8 mouse cellular contexts compared by ENCODE assay signal in genomic region chr2:77170633-77171105, GRCm38 (mm10). TPM values are rescaled to one million over a fixed set of nuclear protein-coding genes. Genes with fewer than 3 reads are reported as not detected.
DNase-seq lines count a peak whose midpoint lies in the region; ATAC-seq and TF ChIP-seq lines count a peak whose summit lies in the region.

Gene Ccdc141, minus strand, starts transcription at chr2:77170636.

- H3K27me3 ChIP-seq in thymus, adult 2 months (ENCODE audit: control insufficient read depth, insufficient read depth, low read length) = no peaks in the 10 kb centered on the region
- H3K27me3 ChIP-seq in intestine, postnatal 0 days (replicated peaks; ENCODE audit: control insufficient read depth, insufficient read depth, low read length) = no peaks in the 10 kb centered on the region
- H3K27me3 ChIP-seq in midbrain, embryonic 12.5 days = peaks cover 6% of the 10 kb centered on the region

- DNase-seq in adrenal gland, postnatal 10 days = no peak
- DNase-seq in adrenal gland, adult (ENCODE audit: inconsistent age in 2 of 2, low spot score in 1 of 2) = no peak
- DNase-seq in thymus, adult 2 months = no peak
- no peak for DNase-seq in thymus, postnatal 0 days (ENCODE audit: low spot score)
- DNase-seq in spleen, adult 12 weeks (ENCODE audit: low spot score) = no peak
- DNase-seq in cerebellum, postnatal 25 days = no peak

- TF ChIP-seq CTCF in thymus, adult 2 months (IDR thresholded peaks at IDR 0.05; ENCODE audit: borderline replicate concordance, control insufficient read depth, extremely low read depth, insufficient read depth, low read length, poor library complexity) = no peak
- no peak for TF ChIP-seq CTCF in intestine, postnatal 0 days (IDR thresholded peaks at IDR 0.05; ENCODE audit: low read depth)

- no peak for ATAC-seq in intestine, postnatal 0 days
- no peak for ATAC-seq in midbrain, embryonic 12.5 days (ENCODE audit: low FRiP score, low read depth)

- peak within 1 kb of the TSS; percentile 45 for H3K9ac ChIP-seq in intestine, postnatal 0 days (ENCODE audit: low read depth, low read length)
- peak within 1 kb of the TSS; percentile 54 for H3K9ac ChIP-seq in midbrain, embryonic 12.5 days (replicated peaks)

- TF ChIP-seq POLR2A in thymus, adult 2 months (IDR thresholded peaks at IDR 0.05; ENCODE audit: control insufficient read depth, extremely low read depth, insufficient read depth, low read length, poor library complexity) = no peak

- no peaks in the 10 kb centered on the region for H3K36me3 ChIP-seq in thymus, adult 2 months (ENCODE audit: control insufficient read depth, insufficient read depth, low read length)
- no peaks in the 10 kb centered on the region for H3K36me3 ChIP-seq in intestine, postnatal 0 days (ENCODE audit: control insufficient read depth, insufficient read depth)
- no peaks in the 10 kb centered on the region for H3K36me3 ChIP-seq in midbrain, embryonic 12.5 days

- peak within 1 kb of the TSS; percentile 90 for H3K4me2 ChIP-seq in intestine, postnatal 0 days (replicated peaks; ENCODE audit: low read depth)
- H3K4me2 ChIP-seq in midbrain, embryonic 12.5 days (replicated peaks) = peak within 1 kb of the TSS; percentile 67

- H3K4me1 ChIP-seq in thymus, adult 2 months (replicated peaks; ENCODE audit: control insufficient read depth, insufficient read depth, low read length) = peaks cover 8% of the 10 kb centered on the region
- H3K4me1 ChIP-seq in intestine, postnatal 0 days (replicated peaks; ENCODE audit: control insufficient read depth, insufficient read depth, low read length) = no peaks in the 10 kb centered on the region
- H3K4me1 ChIP-seq in midbrain, embryonic 12.5 days = peaks cover 25% of the 10 kb centered on the region

- no peak within 1 kb of the TSS; the same call in 1 of the 2 replicates for H3K27ac ChIP-seq in thymus, adult 2 months (ENCODE audit: control insufficient read depth, insufficient read depth, low read length)
- H3K27ac ChIP-seq in intestine, postnatal 0 days (ENCODE audit: low read depth, low read length) = no peak within 1 kb of the TSS
- no peak within 1 kb of the TSS; the same call in 1 of the 2 replicates for H3K27ac ChIP-seq in midbrain, embryonic 12.5 days (replicated peaks)

- H3K4me3 ChIP-seq in thymus, adult 2 months (ENCODE audit: control insufficient read depth, insufficient read depth, low read length) = peak within 1 kb of the TSS; percentile 59
- peak within 1 kb of the TSS; percentile 52 for H3K4me3 ChIP-seq in intestine, postnatal 0 days (ENCODE audit: low read depth, low read length)
- peak within 1 kb of the TSS; percentile 44 for H3K4me3 ChIP-seq in midbrain, embryonic 12.5 days

- no peaks in the 10 kb centered on the region for H3K9me3 ChIP-seq in intestine, postnatal 0 days (ENCODE audit: control insufficient read depth)
- no peaks in the 10 kb centered on the region for H3K9me3 ChIP-seq in midbrain, embryonic 12.5 days

- 6% methylated on average over 6 of the region's 6 CpGs for WGBS in thymus, adult 2 months
- WGBS in intestine, postnatal 0 days = 9% methylated on average over 4 of the region's 6 CpGs
- 13% methylated on average over 5 of the region's 6 CpGs for WGBS in midbrain, embryonic 12.5 days

RNA-seq across cellular contexts. Expression of gene Ccdc141, which starts in this region (rescaled TPM):
- total RNA-seq in adrenal gland, postnatal 10 days (2021) = 10 to 100 TPM; 12.4 to 13.1 TPM
- 1.5 and 3.8 TPM in 2 replicates for polyA plus RNA-seq in thymus, adult 2 months (2012; rRNA removed)
- 2.3 and 2.8 TPM in 2 replicates for polyA plus RNA-seq in thymus, postnatal 0 days (2015; fragmentation: Nextera tagmentation; extraction: Ambion mirVana)
- polyA plus RNA-seq in intestine, postnatal 0 days (2015; fragmentation: Nextera tagmentation; extraction: Ambion mirVana) = 2.2 and 2.3 TPM in 2 replicates
- 4.5 and 4.7 TPM in 2 replicates for polyA plus RNA-seq in midbrain, embryonic 12.5 days (2016; fragmentation: Nextera tagmentation; extraction: Ambion mirVana)
